Mouse (Mus musculus) neural tube, embryonic 15.5 days (tissue): ENCODE data around the gene Tcaf1. TPM values are rescaled to one million over a fixed set of nuclear protein-coding genes. Genes with fewer than 3 reads are reported as not detected.
A peak's percentile ranks its signal among the peaks of the same experiment; 100 is the strongest.

ENCODE experiments used
- ATAC-seq: fragments of 200-750 bp; cut with Nextera tagmentation; 2 replicates; pipeline ENCODE4 v1.8.0; 2017; ENCODE audit warnings: mild to moderate bottlenecking, moderate TSS enrichment, moderate library complexity; ENCODE audit not compliant: low FRiP score
- H3K27ac ChIP-seq: fragments of 300-500 bp; sonication (generic); replicated peaks from 2 replicates; pipeline ENCODE4 v1.5.1; 2015; ENCODE audit warnings: mild to moderate bottlenecking, inconsistent platforms
- H3K27me3 ChIP-seq: fragments of 300-500 bp; sonication (generic); replicated peaks from 2 replicates; pipeline ENCODE4 v1.6.1; 2015; ENCODE audit warnings: inconsistent platforms
- H3K36me3 ChIP-seq: fragments of 300-500 bp; sonication (generic); 2 replicates; pipeline ENCODE4 v1.6.1; 2015; ENCODE audit warnings: inconsistent platforms
- H3K4me1 ChIP-seq: fragments of 300-500 bp; sonication (generic); 2 replicates; pipeline ENCODE4 v1.6.1; 2015; ENCODE audit warnings: inconsistent platforms
- H3K4me2 ChIP-seq: fragments of 300-500 bp; sonication (generic); 2 replicates; pipeline ENCODE4 v1.6.1; 2015; ENCODE audit warnings: inconsistent platforms, mild to moderate bottlenecking, moderate library complexity
- H3K4me3 ChIP-seq: fragments of 300-500 bp; sonication (generic); replicated peaks from 2 replicates; pipeline ENCODE4 v1.5.1; 2015; ENCODE audit warnings: mild to moderate bottlenecking, inconsistent platforms
- H3K9ac ChIP-seq: fragments of 300-500 bp; sonication (generic); replicated peaks from 2 replicates; pipeline ENCODE4 v1.6.1; 2015; ENCODE audit warnings: mild to moderate bottlenecking, inconsistent platforms
- H3K9me3 ChIP-seq: fragments of 300-500 bp; sonication (generic); replicated peaks from 2 replicates; pipeline ENCODE4 v1.6.1; 2016; ENCODE audit warnings: inconsistent platforms
- WGBS: fragments of 180-500 bp; shearing (Covaris S2); methylation state at CpG from one replicate; pipeline ENCODE4 v1.1.7; 2015; ENCODE audit warnings: mixed read lengths; 5-methylcytosine and 5-hydroxymethylcytosine counted together
- polyA plus RNA-seq: library from polyadenylated mRNA; unstranded; fragments of >200 nt; fragmentation: Nextera tagmentation; extraction: Ambion mirVana; gene quantifications from 2 replicates; pipeline ENCODE4 v1.2.1, GENCODE M21; 2015

Tcaf1 gene
- polyA plus RNA-seq, 1 experiment from 2014 or later, result 215 TPM

- 97% methylated on average over 3 of the region's 3 CpGs for WGBS
- H3K36me3 ChIP-seq, result peaks cover 68% of the 10 kb centered on the region
- no peak for ATAC-seq
- H3K27me3 ChIP-seq, result no peaks in the 10 kb centered on the region
- H3K4me2 ChIP-seq, result no peak overlapping the region
- H3K4me3 ChIP-seq, result no peak overlapping the region
- H3K9ac ChIP-seq, result no peak overlapping the region
- H3K4me1 ChIP-seq, result no peaks in the 10 kb centered on the region
- H3K27ac ChIP-seq, result no peak overlapping the region
- H3K9me3 ChIP-seq, result no peaks in the 10 kb centered on the region
Measured at GRCm38 (mm10) chr6:42676011-42676410, 33.9 kb downstream of the Tcaf1 start.

GRCm38 (mm10) chr6:42671767-42672166 is 38.1 kb downstream of the Tcaf1 start:
- no peak for ATAC-seq
- Histone ChIP-seq H3K9me3 (no peaks in the 10 kb centered on the region), H3K4me2 (no peak overlapping the region), H3K9ac (no peak overlapping the region), H3K27ac (no peak overlapping the region), H3K4me1 (no peaks in the 10 kb centered on the region), H3K27me3 (no peaks in the 10 kb centered on the region), H3K36me3 (peaks cover 52% of the 10 kb centered on the region), H3K4me3 (no peak overlapping the region)
- WGBS, result 93% methylated on average over 1 of the region's 1 CpGs

- ATAC-seq, result no peak
- Histone ChIP-seq H3K9ac (no peak overlapping the region), H3K27ac (no peak overlapping the region), H3K4me2 (no peak overlapping the region), H3K9me3 (no peaks in the 10 kb centered on the region), H3K4me1 (no peaks in the 10 kb centered on the region), H3K4me3 (no peak overlapping the region), H3K27me3 (no peaks in the 10 kb centered on the region), H3K36me3 (peaks cover 18% of the 10 kb centered on the region)
- 96% methylated on average over 2 of the region's 2 CpGs for WGBS
Measured at GRCm38 (mm10) chr6:42667722-42668121, 42.2 kb downstream of the Tcaf1 start.

- H3K4me3 ChIP-seq, result no peak overlapping the region
- no peak overlapping the region for H3K9ac ChIP-seq
- no peaks in the 10 kb centered on the region for H3K9me3 ChIP-seq
- WGBS, result 50% methylated on average over 2 of the region's 2 CpGs
- H3K27ac ChIP-seq, result no peak overlapping the region
- H3K27me3 ChIP-seq, result no peaks in the 10 kb centered on the region
- H3K4me1 ChIP-seq, result no peaks in the 10 kb centered on the region
- no peak overlapping the region for H3K4me2 ChIP-seq
- H3K36me3 ChIP-seq, result no peaks in the 10 kb centered on the region
- no peak for ATAC-seq
Measured at GRCm38 (mm10) chr6:42661739-42662138, 48.1 kb downstream of the Tcaf1 start.

GRCm38 (mm10) chr6:42644912-42645549 is 64.9 kb downstream of the Tcaf1 start, which contains the start of gene Tcaf2:
TSS of gene Tcaf2 (minus strand) at chr6:42645254.
- Histone ChIP-seq H3K4me2 (peak within 1 kb of the TSS; percentile 80), H3K9ac (0 out of 2 replicates have a peak within 1 kb of the TSS, but pooled peaks have one; percentile 26), H3K27ac (no peak within 1 kb of the TSS), H3K27me3 (no peaks in the 10 kb centered on the region), H3K36me3 (no peaks in the 10 kb centered on the region), H3K9me3 (no peaks in the 10 kb centered on the region), H3K4me1 (no peaks in the 10 kb centered on the region), H3K4me3 (peak within 1 kb of the TSS; percentile 45)
- under 1% methylated on average over 23 of the region's 23 CpGs for WGBS
- ATAC-seq, result peak; percentile 94

GRCm38 (mm10) chr6:42634393-42634792 is 75.5 kb downstream of the Tcaf1 start:
- ATAC-seq, result no peak
- H3K27ac ChIP-seq, result no peak overlapping the region
- no peaks in the 10 kb centered on the region for H3K36me3 ChIP-seq
- no peak overlapping the region for H3K9ac ChIP-seq
- 89% methylated on average over 5 of the region's 5 CpGs for WGBS
- no peaks in the 10 kb centered on the region for H3K4me1 ChIP-seq
- no peak overlapping the region for H3K4me3 ChIP-seq
- no peak overlapping the region for H3K4me2 ChIP-seq
- no peaks in the 10 kb centered on the region for H3K27me3 ChIP-seq
- no peaks in the 10 kb centered on the region for H3K9me3 ChIP-seq

GRCm38 (mm10) chr6:42631395-42631794 is 78.5 kb downstream of the Tcaf1 start:
- no peak overlapping the region for H3K4me2 ChIP-seq
- no peak overlapping the region for H3K4me3 ChIP-seq
- no peaks in the 10 kb centered on the region for H3K36me3 ChIP-seq
- no peak overlapping the region for H3K27ac ChIP-seq
- no peak for ATAC-seq
- H3K9ac ChIP-seq, result no peak overlapping the region
- H3K4me1 ChIP-seq, result no peaks in the 10 kb centered on the region
- H3K27me3 ChIP-seq, result no peaks in the 10 kb centered on the region
- no peaks in the 10 kb centered on the region for H3K9me3 ChIP-seq
- WGBS, result 74% methylated on average over 4 of the region's 4 CpGs

Other genes with a start within 250 kb of the Tcaf1 start
- gene Olfr458, start 244.9 kb downstream of the Tcaf1 start, polyA plus RNA-seq, result not detected in 2 replicates
- not detected in 2 replicates for gene Olfr457, start 233.8 kb downstream of the Tcaf1 start, polyA plus RNA-seq
- not detected in 2 replicates for gene Olfr456, start 222.9 kb downstream of the Tcaf1 start, polyA plus RNA-seq
- not detected in 2 replicates for gene Olfr455, start 162.5 kb downstream of the Tcaf1 start, polyA plus RNA-seq
- gene Tcaf3, start 112.4 kb downstream of the Tcaf1 start, polyA plus RNA-seq, result not detected in 2 replicates
- 2.6 and 4.2 TPM in 2 replicates for gene Tcaf2, start 64.8 kb downstream of the Tcaf1 start, polyA plus RNA-seq
- not detected in 2 replicates for gene Olfr453, start 29.3 kb upstream of the Tcaf1 start, polyA plus RNA-seq
- not detected in 2 replicates for gene Olfr38, start 46.3 kb upstream of the Tcaf1 start, polyA plus RNA-seq
- not detected in 2 replicates for gene Olfr452, start 75.0 kb upstream of the Tcaf1 start, polyA plus RNA-seq
- gene Olfr450, start 101.9 kb upstream of the Tcaf1 start, polyA plus RNA-seq, result not detected in 2 replicates
- gene Olfr449, start 124.3 kb upstream of the Tcaf1 start, polyA plus RNA-seq, result not detected in 2 replicates
- gene Olfr448, start 180.4 kb upstream of the Tcaf1 start, polyA plus RNA-seq, result not detected in 2 replicates
- gene Olfr447, start 198.8 kb upstream of the Tcaf1 start, polyA plus RNA-seq, result not detected in 2 replicates
- not detected in 2 replicates for gene Olfr446, start 211.3 kb upstream of the Tcaf1 start, polyA plus RNA-seq
- not detected in 2 replicates for gene Olfr444, start 239.0 kb upstream of the Tcaf1 start, polyA plus RNA-seq